Mouse (Mus musculus) liver, postnatal 0 days (tissue): ENCODE measurements at regions not wholly inside any gene's neighbourhood (a gene's known extent, or its start where the extent isn't known, plus 50 kb on each side); places are given as distances from the start of the nearest gene placed in this dataset.

ENCODE experiments used
- CTCF ChIP-seq: sonication (generic); IDR thresholded peaks from 2 replicates; pipeline ENCODE4 v1.5.1; 2016; ENCODE audit warnings: antibody characterized with exemption, low read depth
- EP300 ChIP-seq: IDR thresholded peaks from 2 replicates; pipeline ENCODE4 v1.6.1; 2016; ENCODE audit warnings: antibody characterized with exemption, low read depth, mild to moderate bottlenecking

- TF ChIP-seq CTCF (no peak), EP300 (no peak)
Measured at GRCm38 (mm10) chr1:184169967-184170366, 135.9 kb upstream of the 1700056E22Rik start.
